Mouse (Mus musculus) forebrain, embryonic 16.5 days (tissue): Measurements from ENCODE around the gene Susd4. TPM values are rescaled to one million over a fixed set of nuclear protein-coding genes. Genes with fewer than 3 reads are reported as not detected.

Source experiments
- ATAC-seq: fragments of 200-750 bp; cut with Nextera tagmentation; 2 replicates; pipeline ENCODE4 v1.8.0; 2017; ENCODE audit warnings: mild to moderate bottlenecking, moderate library complexity
- H3K27ac ChIP-seq: fragments of 300-500 bp; sonication (generic); 2 replicates; pipeline ENCODE4 v1.5.1; 2014; ENCODE audit warnings: low read length, control low read depth
- H3K27me3 ChIP-seq: fragments of 300-500 bp; sonication (generic); replicated peaks from 2 replicates; pipeline ENCODE4 v1.6.1; 2014; ENCODE audit warnings: low read length; ENCODE audit not compliant: control insufficient read depth, insufficient read depth
- H3K36me3 ChIP-seq: fragments of 300-500 bp; sonication (generic); 2 replicates; pipeline ENCODE4 v1.6.1; 2014; ENCODE audit not compliant: control insufficient read depth, insufficient read depth
- H3K4me1 ChIP-seq: fragments of 300-500 bp; sonication (generic); replicated peaks from 2 replicates; pipeline ENCODE4 v1.6.1; 2014; ENCODE audit warnings: low read length; ENCODE audit not compliant: control insufficient read depth, insufficient read depth
- H3K4me2 ChIP-seq: fragments of 300-500 bp; sonication (generic); 2 replicates; pipeline ENCODE4 v1.6.1; 2014; ENCODE audit warnings: mild to moderate bottlenecking, low read length, control low read depth
- H3K4me3 ChIP-seq: fragments of 300-500 bp; sonication (generic); replicated peaks from 2 replicates; pipeline ENCODE4 v1.5.1; 2014; ENCODE audit warnings: mild to moderate bottlenecking, low read length, control low read depth
- H3K9ac ChIP-seq: fragments of 300-500 bp; sonication (generic); replicated peaks from 2 replicates; pipeline ENCODE4 v1.6.1; 2014; ENCODE audit warnings: low read depth, low read length, control low read depth
- H3K9me3 ChIP-seq: fragments of 300-500 bp; sonication (generic); 2 replicates; pipeline ENCODE4 v1.6.1; 2016; ENCODE audit warnings: low read length; ENCODE audit not compliant: control insufficient read depth
- WGBS: fragments of 180-500 bp; shearing (Covaris S2); extraction: QIAGEN DNeasy Blood & Tissue Kit; methylation state at CpG from one replicate; pipeline ENCODE4 v1.1.7; 2014; 5-methylcytosine and 5-hydroxymethylcytosine counted together
- polyA plus RNA-seq: library from polyadenylated mRNA; unstranded; fragments of >200 nt; fragmentation: Nextera tagmentation; extraction: Ambion mirVana; gene quantifications from 2 replicates; pipeline ENCODE4 v1.2.1, GENCODE M21; 2015

The Susd4 gene
- polyA plus RNA-seq, 1 experiment from 2014 or later, result 46.7 TPM

DNA sequence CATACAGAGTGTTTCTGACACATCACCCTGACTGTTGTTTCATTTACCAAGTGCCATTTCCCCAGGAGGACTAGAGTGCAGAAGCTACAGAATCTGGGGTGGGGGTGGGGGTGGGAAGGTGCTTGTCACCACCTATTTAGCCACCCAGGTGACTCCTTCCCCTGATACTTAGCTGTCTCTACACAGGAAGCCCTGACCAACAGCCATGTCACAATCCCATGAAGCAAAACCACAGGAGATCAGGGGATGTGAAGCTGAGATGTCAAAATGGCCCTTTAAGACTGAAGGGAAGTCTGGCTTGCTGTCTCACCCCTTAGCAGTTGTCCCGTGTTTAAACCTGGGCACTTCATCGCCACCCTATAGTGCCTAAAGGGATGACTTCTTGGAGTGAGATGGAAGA lies 37.9 kb downstream of the Susd4 start:
- H3K4me2 ChIP-seq, result no peak overlapping the region
- 82% methylated on average over 2 of the region's 2 CpGs for WGBS
- no peaks in the 10 kb centered on the region for H3K36me3 ChIP-seq
- no peak for ATAC-seq
- H3K4me1 ChIP-seq, result peaks cover 5% of the 10 kb centered on the region; the same call in 1 of the 2 replicates
- no peak overlapping the region for H3K4me3 ChIP-seq
- no peak overlapping the region for H3K27ac ChIP-seq
- H3K9ac ChIP-seq, result no peak overlapping the region
- no peaks in the 10 kb centered on the region for H3K9me3 ChIP-seq
- no peaks in the 10 kb centered on the region for H3K27me3 ChIP-seq

DNA sequence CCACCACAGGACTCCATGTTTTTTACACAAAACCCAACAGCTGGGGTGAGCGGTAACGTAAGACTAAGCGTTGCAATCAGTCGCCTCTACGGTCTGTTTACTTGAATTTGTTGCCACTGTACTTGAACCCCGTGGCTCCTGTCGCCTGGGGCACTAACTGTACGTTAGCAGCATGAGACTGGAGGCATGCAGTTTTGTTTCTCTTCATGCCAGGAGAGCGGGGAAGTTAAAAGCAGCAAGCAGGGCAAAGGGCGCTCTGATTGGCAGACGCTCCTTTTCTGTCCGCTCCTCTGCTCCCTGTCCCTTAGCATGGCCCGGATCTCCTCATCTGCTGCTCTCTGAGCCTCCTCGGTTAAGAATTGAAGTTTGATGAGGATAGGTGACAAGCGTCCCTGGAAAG lies 39.2 kb downstream of the Susd4 start:
- no peak overlapping the region for H3K27ac ChIP-seq
- no peaks in the 10 kb centered on the region for H3K36me3 ChIP-seq
- H3K4me2 ChIP-seq, result no peak overlapping the region
- WGBS, result 73% methylated on average over 15 of the region's 15 CpGs
- no peaks in the 10 kb centered on the region for H3K27me3 ChIP-seq
- no peak for ATAC-seq
- no peaks in the 10 kb centered on the region for H3K9me3 ChIP-seq
- no peak overlapping the region for H3K4me3 ChIP-seq
- no peaks in the 10 kb centered on the region; the same call in 1 of the 2 replicates for H3K4me1 ChIP-seq
- no peak overlapping the region for H3K9ac ChIP-seq

DNA sequence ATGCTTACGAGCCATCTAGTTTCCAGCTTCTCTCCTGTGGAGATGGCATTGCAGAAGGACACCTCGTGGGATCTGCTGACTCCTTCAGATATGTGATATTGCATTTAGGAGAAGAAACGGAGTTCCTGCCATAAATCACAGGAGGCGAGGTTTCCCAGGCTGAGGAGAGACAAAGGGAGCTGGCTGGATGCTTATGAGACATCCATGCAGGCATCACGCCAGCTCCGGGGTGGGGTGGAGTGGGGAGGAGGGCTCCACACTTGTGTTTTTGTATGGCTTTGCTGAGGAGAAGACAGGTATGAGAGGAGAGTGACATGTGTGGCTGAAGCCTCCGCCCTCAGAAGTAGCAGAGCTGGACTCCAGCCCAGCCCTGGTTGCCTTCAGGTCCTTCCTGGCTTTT lies 50.3 kb downstream of the Susd4 start:
- no peak overlapping the region for H3K4me3 ChIP-seq
- H3K27me3 ChIP-seq, result no peaks in the 10 kb centered on the region
- WGBS, result 51% methylated on average over 7 of the region's 7 CpGs
- H3K36me3 ChIP-seq, result no peaks in the 10 kb centered on the region
- no peak overlapping the region for H3K4me2 ChIP-seq
- H3K9ac ChIP-seq, result peak overlapping the region; percentile 17; the same call in 1 of the 2 replicates
- H3K4me1 ChIP-seq, result peaks cover 19% of the 10 kb centered on the region
- H3K9me3 ChIP-seq, result no peaks in the 10 kb centered on the region
- peak overlapping the region; percentile 27; the same call in 1 of the 2 replicates for H3K27ac ChIP-seq
- ATAC-seq, result no peak

DNA sequence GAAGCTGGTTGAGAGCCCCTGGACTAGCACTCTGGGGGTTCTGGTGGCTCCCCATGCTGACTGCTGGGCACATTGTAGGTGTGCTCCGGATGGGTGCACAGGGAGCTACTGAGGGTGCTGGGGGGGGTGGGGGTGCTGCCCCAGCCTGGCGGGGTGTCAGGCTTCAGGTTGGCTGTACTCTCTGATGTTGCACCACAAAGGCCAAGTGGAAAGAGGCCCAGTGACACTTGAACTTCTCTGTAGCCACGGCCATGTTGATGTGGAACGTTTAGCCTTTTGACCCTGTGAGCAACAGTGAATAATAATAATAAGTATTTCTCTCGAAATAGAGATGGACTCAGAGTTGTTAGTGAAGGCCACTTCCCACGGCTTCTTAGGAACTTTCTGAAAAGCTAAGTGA lies 50.9 kb downstream of the Susd4 start:
- no peaks in the 10 kb centered on the region for H3K36me3 ChIP-seq
- no peak overlapping the region for H3K9ac ChIP-seq
- H3K9me3 ChIP-seq, result no peaks in the 10 kb centered on the region
- no peak overlapping the region for H3K4me2 ChIP-seq
- no peak overlapping the region for H3K4me3 ChIP-seq
- ATAC-seq, result no peak
- WGBS, result 88% methylated on average over 6 of the region's 6 CpGs
- peaks cover 19% of the 10 kb centered on the region for H3K4me1 ChIP-seq
- H3K27me3 ChIP-seq, result no peaks in the 10 kb centered on the region
- H3K27ac ChIP-seq, result no peak overlapping the region

DNA sequence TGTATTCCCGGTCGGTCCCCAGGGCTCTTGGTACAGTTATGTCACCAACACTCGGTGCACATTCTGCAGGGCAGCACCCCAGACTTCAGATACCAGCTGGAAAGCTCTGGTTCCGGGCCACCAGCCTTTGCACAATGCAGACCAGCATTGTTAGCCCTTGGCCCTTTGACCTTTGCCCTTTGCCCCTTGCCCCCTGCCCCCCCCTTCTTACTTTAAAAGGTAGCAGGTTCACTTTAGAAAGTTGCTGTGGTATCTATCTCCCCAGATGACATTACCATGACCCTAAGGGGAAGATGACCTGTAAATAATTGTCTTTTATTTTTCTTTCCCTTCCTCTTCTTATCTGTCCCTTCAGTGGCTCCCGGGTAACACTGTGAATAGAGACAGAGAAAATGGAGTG lies 53.4 kb downstream of the Susd4 start:
- Histone ChIP-seq H3K4me2 (no peak overlapping the region), H3K27me3 (no peaks in the 10 kb centered on the region), H3K9ac (no peak overlapping the region), H3K36me3 (no peaks in the 10 kb centered on the region), H3K4me3 (no peak overlapping the region), H3K9me3 (no peaks in the 10 kb centered on the region), H3K27ac (no peak overlapping the region), H3K4me1 (peaks cover 21% of the 10 kb centered on the region)
- ATAC-seq, result no peak
- 61% methylated on average over 5 of the region's 5 CpGs for WGBS

DNA sequence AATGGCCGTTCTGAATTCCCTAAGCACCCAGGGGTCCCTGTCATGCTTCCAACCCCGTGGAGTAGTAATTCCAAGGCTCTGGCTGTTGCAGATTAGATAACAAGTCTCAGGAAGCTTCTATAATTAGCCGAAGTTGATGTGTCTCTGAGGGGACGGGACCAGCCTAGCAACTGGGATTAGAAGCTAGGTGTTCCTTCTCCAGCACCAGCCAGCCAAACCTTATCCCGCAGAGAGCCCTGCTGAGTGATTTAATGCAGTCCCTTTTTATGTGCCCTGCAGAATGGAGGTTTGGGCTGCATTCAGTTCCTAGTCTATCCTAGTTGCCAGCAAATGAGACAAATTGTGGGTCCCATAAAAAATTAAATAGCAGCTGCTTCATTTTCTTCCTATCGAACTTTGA lies 54.0 kb downstream of the Susd4 start:
- WGBS, result 18% methylated on average over 6 of the region's 6 CpGs
- no peak overlapping the region for H3K4me3 ChIP-seq
- no peak overlapping the region for H3K4me2 ChIP-seq
- no peak overlapping the region for H3K27ac ChIP-seq
- H3K9ac ChIP-seq, result no peak overlapping the region
- no peaks in the 10 kb centered on the region for H3K9me3 ChIP-seq
- H3K4me1 ChIP-seq, result peaks cover 21% of the 10 kb centered on the region
- no peaks in the 10 kb centered on the region for H3K27me3 ChIP-seq
- no peaks in the 10 kb centered on the region for H3K36me3 ChIP-seq
- no peak for ATAC-seq

DNA sequence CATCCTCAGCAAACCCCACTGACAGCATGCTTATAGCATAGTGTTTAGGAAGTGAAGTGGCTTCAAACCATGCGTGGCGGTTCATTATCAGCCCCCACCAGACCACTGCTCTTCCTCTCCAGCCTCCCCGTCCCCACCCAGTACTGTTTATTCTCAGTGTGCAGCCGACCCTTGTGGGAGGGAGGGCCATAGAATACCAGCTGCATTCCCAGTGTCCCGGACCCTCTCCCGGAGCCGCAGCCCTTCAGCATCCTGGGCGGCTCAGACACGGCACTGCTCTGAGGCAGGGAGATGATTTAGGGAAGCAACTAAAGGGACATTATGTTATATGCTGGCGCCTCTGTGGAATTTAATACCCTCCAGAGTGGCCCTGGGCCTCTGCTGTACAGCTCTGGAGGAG lies 55.3 kb downstream of the Susd4 start:
- H3K27ac ChIP-seq, result no peak overlapping the region
- peaks cover 26% of the 10 kb centered on the region for H3K4me1 ChIP-seq
- no peaks in the 10 kb centered on the region for H3K9me3 ChIP-seq
- H3K36me3 ChIP-seq, result no peaks in the 10 kb centered on the region
- no peak overlapping the region for H3K4me3 ChIP-seq
- ATAC-seq, result no peak
- H3K27me3 ChIP-seq, result no peaks in the 10 kb centered on the region
- H3K4me2 ChIP-seq, result no peak overlapping the region
- 63% methylated on average over 10 of the region's 10 CpGs for WGBS
- no peak overlapping the region for H3K9ac ChIP-seq

DNA sequence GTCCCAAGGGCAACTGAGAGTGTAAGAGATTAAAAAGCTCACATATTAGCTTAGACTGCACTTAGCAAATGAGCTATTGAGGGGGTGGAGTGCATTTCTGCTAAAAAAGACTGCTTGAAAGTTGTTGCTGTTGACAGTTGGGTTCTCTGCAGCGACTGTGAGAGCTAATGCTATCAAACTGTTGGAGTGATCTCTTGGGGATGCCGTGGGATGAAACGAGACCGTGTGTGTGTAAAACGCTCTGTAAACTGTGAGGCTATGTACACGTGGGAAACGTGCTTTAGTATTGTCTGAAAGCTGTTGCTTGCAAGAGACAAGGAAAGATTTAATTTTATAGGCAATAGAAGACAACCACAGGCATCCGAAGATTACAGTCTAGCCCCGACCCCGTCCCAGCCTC lies 59.1 kb downstream of the Susd4 start:
- Histone ChIP-seq H3K9me3 (no peaks in the 10 kb centered on the region), H3K27ac (no peak overlapping the region), H3K4me2 (no peak overlapping the region), H3K4me3 (no peak overlapping the region), H3K9ac (no peak overlapping the region), H3K4me1 (peaks cover 22% of the 10 kb centered on the region), H3K36me3 (no peaks in the 10 kb centered on the region), H3K27me3 (no peaks in the 10 kb centered on the region)
- 75% methylated on average over 10 of the region's 10 CpGs for WGBS
- no peak for ATAC-seq

DNA sequence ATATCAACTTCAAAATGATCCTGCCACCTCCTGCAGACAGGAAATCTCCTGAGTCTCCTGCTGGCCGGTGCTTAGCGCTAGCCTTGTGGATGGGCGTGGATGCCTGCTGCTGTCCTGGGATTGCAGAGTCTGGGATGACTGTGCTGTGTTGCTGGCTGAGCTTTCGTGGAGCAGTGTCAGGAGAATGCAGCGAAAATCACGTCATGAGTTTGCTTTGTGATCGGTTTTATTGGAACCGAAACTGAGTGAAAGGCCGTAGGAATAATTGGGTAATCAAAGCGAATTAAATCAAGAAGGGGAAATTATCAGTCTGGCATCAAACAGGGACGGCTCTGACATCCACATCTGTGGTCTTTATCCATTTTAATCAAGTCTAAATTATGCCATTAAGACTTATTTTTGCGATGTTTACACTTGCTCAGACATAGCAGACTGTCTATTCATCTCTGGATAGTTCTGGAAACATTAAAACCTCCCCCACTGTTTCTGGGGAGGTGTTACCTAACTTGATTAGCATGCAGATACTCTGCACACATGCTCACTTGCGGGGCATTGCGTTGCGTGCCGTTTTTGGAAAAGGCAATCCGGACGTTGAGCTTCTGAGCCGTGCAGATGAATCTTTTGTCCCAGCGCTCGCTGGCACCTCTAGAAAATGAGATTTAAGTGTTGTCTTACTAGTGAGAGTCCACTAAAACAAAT lies 60.2 kb downstream of the Susd4 start:
- Histone ChIP-seq H3K9me3 (no peaks in the 10 kb centered on the region), H3K4me3 (peak overlapping the region; percentile 15), H3K4me1 (peaks cover 17% of the 10 kb centered on the region), H3K27ac (peak overlapping the region; percentile 43), H3K36me3 (no peaks in the 10 kb centered on the region), H3K9ac (peak overlapping the region; percentile 12; the same call in 1 of the 2 replicates), H3K4me2 (peak overlapping the region; percentile 48), H3K27me3 (no peaks in the 10 kb centered on the region)
- WGBS, result 24% methylated on average over 21 of the region's 21 CpGs
- ATAC-seq, result peak; percentile 87

DNA sequence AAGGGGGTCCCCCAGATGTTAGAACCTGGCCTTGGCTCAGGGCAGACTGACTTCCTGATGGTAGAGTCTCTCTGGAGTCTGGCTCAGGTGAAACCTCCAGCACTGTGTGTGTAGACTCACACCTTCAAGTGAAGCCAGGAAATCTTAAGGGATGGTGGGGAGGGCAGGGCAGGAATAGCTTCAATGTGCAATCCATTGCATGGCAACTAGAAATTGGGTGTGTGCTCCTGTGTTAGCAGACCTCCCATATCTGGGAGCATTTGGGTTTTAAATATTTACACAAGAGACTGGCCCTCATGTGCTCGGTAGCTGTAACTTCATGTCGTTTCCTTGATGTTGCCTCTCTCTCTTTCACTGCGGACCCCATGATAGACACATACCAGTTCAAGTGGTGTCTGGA lies 62.9 kb downstream of the Susd4 start:
- H3K4me1 ChIP-seq, result peaks cover 15% of the 10 kb centered on the region
- no peaks in the 10 kb centered on the region for H3K27me3 ChIP-seq
- WGBS, result 93% methylated on average over 3 of the region's 3 CpGs
- no peaks in the 10 kb centered on the region for H3K36me3 ChIP-seq
- H3K9ac ChIP-seq, result no peak overlapping the region
- no peaks in the 10 kb centered on the region for H3K9me3 ChIP-seq
- ATAC-seq, result no peak
- H3K27ac ChIP-seq, result no peak overlapping the region
- no peak overlapping the region for H3K4me2 ChIP-seq
- no peak overlapping the region for H3K4me3 ChIP-seq
